Mouse (Mus musculus): ENCODE measurements around the gene Tmem181a. TPM values are rescaled to one million over a fixed set of nuclear protein-coding genes. Genes with fewer than 3 reads are reported as not detected.

The Tmem181a gene
- polyA plus RNA-seq, 1 experiment from 2014 or later: 20.7 TPM

Other genes with a start within 250 kb of the Tmem181a start
- 3.9 and 4.6 TPM in 2 replicates for gene Serac1, start 177.1 kb upstream of the Tmem181a start, polyA plus RNA-seq (2015; fragmentation: Nextera tagmentation; extraction: Ambion mirVana)
- 138 and 151 TPM in 2 replicates for gene Gtf2h5, start 177.1 kb upstream of the Tmem181a start, polyA plus RNA-seq (2015; fragmentation: Nextera tagmentation; extraction: Ambion mirVana)
- 60.1 and 79.1 TPM in 2 replicates for gene Tulp4, start 150.4 kb upstream of the Tmem181a start, polyA plus RNA-seq (2015; fragmentation: Nextera tagmentation; extraction: Ambion mirVana)
- gene Dynlt1a, start 60.6 kb downstream of the Tmem181a start, polyA plus RNA-seq (2015; fragmentation: Nextera tagmentation; extraction: Ambion mirVana): 14.9 and 15.3 TPM in 2 replicates
- 546 and 548 TPM in 2 replicates for gene Dynlt1b, start 173.3 kb downstream of the Tmem181a start, polyA plus RNA-seq (2015; fragmentation: Nextera tagmentation; extraction: Ambion mirVana)